Mouse (Mus musculus): ENCODE measurements around the gene Tef. TPM values are rescaled to one million over a fixed set of nuclear protein-coding genes. Genes with fewer than 3 reads are reported as not detected.

The Tef gene
- polyA plus RNA-seq, 1 experiment from 2014 or later = 38.6 TPM

- Histone ChIP-seq H3K4me1 (ENCODE audit: insufficient read depth, low read depth, low read length) (peaks cover 44% of the 10 kb centered on the region), H3K4me2 (replicated peaks; ENCODE audit: low read depth, low read length) (peak overlapping the region; percentile 60), H3K27ac (ENCODE audit: low read length) (peak overlapping the region; percentile 99)
Observed at GRCm38 (mm10) chr15:81804172-81804571, 2.0 kb downstream of the Tef start.

GRCm38 (mm10) chr15:81804883-81805282, 2.7 kb downstream of the Tef start:
- no peak overlapping the region for H3K9ac ChIP-seq (replicated peaks; ENCODE audit: low read depth)
- no peaks in the 10 kb centered on the region for H3K36me3 ChIP-seq (ENCODE audit: insufficient read depth, low read length)
- ATAC-seq = peak; percentile 1; the same call in 1 of the 2 replicates
- H3K9me3 ChIP-seq (ENCODE audit: low read length) = no peaks in the 10 kb centered on the region
- H3K4me1 ChIP-seq (ENCODE audit: insufficient read depth, low read depth, low read length) = peaks cover 49% of the 10 kb centered on the region
- TF ChIP-seq EP300 (IDR thresholded peaks at IDR 0.05) (peak; percentile 91), CTCF (IDR thresholded peaks at IDR 0.05) (no peak)
- peak overlapping the region; percentile 99 for H3K27ac ChIP-seq (ENCODE audit: low read length)
- no peak overlapping the region for H3K4me3 ChIP-seq (ENCODE audit: low read depth, low read length)
- DNase-seq (ENCODE audit: low spot score) = peak; percentile 71
- 0 out of 2 replicates have a peak overlapping the region, but pooled peaks have one; percentile 60 for H3K4me2 ChIP-seq (replicated peaks; ENCODE audit: low read depth, low read length)
- no peaks in the 10 kb centered on the region for H3K27me3 ChIP-seq (replicated peaks; ENCODE audit: insufficient read depth, low read length)
- 54% methylated on average over 3 of the region's 3 CpGs for WGBS

More at GRCm38 (mm10) chr15:81804172-81804571, 2.0 kb downstream of the Tef start:
- H3K9me3 ChIP-seq (ENCODE audit: low read length) = no peaks in the 10 kb centered on the region
- H3K36me3 ChIP-seq (ENCODE audit: insufficient read depth, low read length) = no peaks in the 10 kb centered on the region
- WGBS = 83% methylated on average over 1 of the region's 1 CpGs
- H3K27me3 ChIP-seq (replicated peaks; ENCODE audit: insufficient read depth, low read length) = no peaks in the 10 kb centered on the region
- no peak; the same call in 1 of the 2 replicates for TF ChIP-seq EP300 (IDR thresholded peaks at IDR 0.05)
- no peak for TF ChIP-seq CTCF (IDR thresholded peaks at IDR 0.05)
- H3K9ac ChIP-seq (replicated peaks; ENCODE audit: low read depth) = peak overlapping the region; percentile 53
- H3K4me3 ChIP-seq (ENCODE audit: low read depth, low read length) = no peak overlapping the region
- ATAC-seq (no peak), DNase-seq (ENCODE audit: low spot score) (no peak)

GRCm38 (mm10) chr15:81805624-81806023, 3.4 kb downstream of the Tef start:
- Histone ChIP-seq H3K9me3 (ENCODE audit: low read length) (no peaks in the 10 kb centered on the region), H3K9ac (replicated peaks; ENCODE audit: low read depth) (no peak overlapping the region), H3K4me1 (ENCODE audit: insufficient read depth, low read depth, low read length) (peaks cover 49% of the 10 kb centered on the region), H3K27ac (ENCODE audit: low read length) (peak overlapping the region; percentile 99), H3K36me3 (ENCODE audit: insufficient read depth, low read length) (no peaks in the 10 kb centered on the region), H3K4me3 (ENCODE audit: low read depth, low read length) (no peak overlapping the region), H3K4me2 (replicated peaks; ENCODE audit: low read depth, low read length) (no peak overlapping the region), H3K27me3 (replicated peaks; ENCODE audit: insufficient read depth, low read length) (no peaks in the 10 kb centered on the region)
- peak; percentile 83 for DNase-seq (ENCODE audit: low spot score)
- no peak for ATAC-seq
- TF ChIP-seq CTCF (IDR thresholded peaks at IDR 0.05) (no peak), EP300 (IDR thresholded peaks at IDR 0.05) (peak; percentile 89)
- WGBS = 16% methylated on average over 6 of the region's 6 CpGs

GRCm38 (mm10) chr15:81806621-81807404, 4.6 kb downstream of the Tef start:
- TF ChIP-seq EP300 (IDR thresholded peaks at IDR 0.05) (peak; percentile 94), CTCF (IDR thresholded peaks at IDR 0.05) (no peak)
- Histone ChIP-seq H3K4me1 (ENCODE audit: insufficient read depth, low read depth, low read length) (peaks cover 49% of the 10 kb centered on the region), H3K4me3 (ENCODE audit: low read depth, low read length) (no peak overlapping the region), H3K9me3 (ENCODE audit: low read length) (no peaks in the 10 kb centered on the region), H3K36me3 (ENCODE audit: insufficient read depth, low read length) (no peaks in the 10 kb centered on the region), H3K4me2 (replicated peaks; ENCODE audit: low read depth, low read length) (no peak overlapping the region), H3K27me3 (replicated peaks; ENCODE audit: insufficient read depth, low read length) (no peaks in the 10 kb centered on the region), H3K27ac (ENCODE audit: low read length) (peak overlapping the region; percentile 99), H3K9ac (replicated peaks; ENCODE audit: low read depth) (no peak overlapping the region)
- DNase-seq (ENCODE audit: low spot score) = peak; percentile 90
- WGBS = 53% methylated on average over 4 of the region's 4 CpGs
- ATAC-seq = no peak

GRCm38 (mm10) chr15:81808799-81809198, 6.6 kb downstream of the Tef start:
- H3K9me3 ChIP-seq (ENCODE audit: low read length) = no peaks in the 10 kb centered on the region
- peaks cover 44% of the 10 kb centered on the region for H3K4me1 ChIP-seq (ENCODE audit: insufficient read depth, low read depth, low read length)
- DNase-seq (ENCODE audit: low spot score) = peak; percentile 48
- no peak overlapping the region for H3K4me3 ChIP-seq (ENCODE audit: low read depth, low read length)
- H3K4me2 ChIP-seq (replicated peaks; ENCODE audit: low read depth, low read length) = no peak overlapping the region
- H3K27me3 ChIP-seq (replicated peaks; ENCODE audit: insufficient read depth, low read length) = no peaks in the 10 kb centered on the region
- no peaks in the 10 kb centered on the region for H3K36me3 ChIP-seq (ENCODE audit: insufficient read depth, low read length)
- TF ChIP-seq EP300 (IDR thresholded peaks at IDR 0.05) (no peak), CTCF (IDR thresholded peaks at IDR 0.05) (no peak)
- 44% methylated on average over 2 of the region's 2 CpGs for WGBS
- no peak for ATAC-seq
- H3K27ac ChIP-seq (ENCODE audit: low read length) = peak overlapping the region; percentile 99
- H3K9ac ChIP-seq (replicated peaks; ENCODE audit: low read depth) = no peak overlapping the region

GRCm38 (mm10) chr15:81809550-81809949, 7.3 kb downstream of the Tef start:
- Histone ChIP-seq H3K4me3 (ENCODE audit: low read depth, low read length) (no peak overlapping the region), H3K4me2 (replicated peaks; ENCODE audit: low read depth, low read length) (peak overlapping the region; percentile 89), H3K9ac (replicated peaks; ENCODE audit: low read depth) (0 out of 2 replicates have a peak overlapping the region, but pooled peaks have one; percentile 76), H3K4me1 (ENCODE audit: insufficient read depth, low read depth, low read length) (peaks cover 37% of the 10 kb centered on the region), H3K36me3 (ENCODE audit: insufficient read depth, low read length) (no peaks in the 10 kb centered on the region), H3K27ac (ENCODE audit: low read length) (peak overlapping the region; percentile 99), H3K27me3 (replicated peaks; ENCODE audit: insufficient read depth, low read length) (no peaks in the 10 kb centered on the region), H3K9me3 (ENCODE audit: low read length) (no peaks in the 10 kb centered on the region)
- DNase-seq (ENCODE audit: low spot score) = no peak
- 18% methylated on average over 1 of the region's 1 CpGs for WGBS
- no peak for TF ChIP-seq CTCF (IDR thresholded peaks at IDR 0.05)
- no peak for ATAC-seq

Data from lung, postnatal 0 days (tissue).